Mouse (Mus musculus) forebrain, embryonic 11.5 days (tissue): ENCODE results near the gene Slc7a1. TPM values are rescaled to one million over a fixed set of nuclear protein-coding genes. Genes with fewer than 3 reads are reported as not detected.

Experiments
- ATAC-seq: fragments of 200-750 bp; cut with Nextera tagmentation; replicated peaks from 2 replicates; pipeline ENCODE4 v1.8.0; 2017; ENCODE audit warnings: moderate TSS enrichment; ENCODE audit not compliant: low FRiP score
- DNase-seq: peaks from one replicate; pipeline ENCODE4 v3.0.0-alpha.2; 2017; ENCODE audit warnings: low spot score
- H3K27ac ChIP-seq: fragments of 300-500 bp; sonication (generic); 2 replicates; pipeline ENCODE4 v1.5.1; 2014; ENCODE audit warnings: low read depth, low read length
- H3K27me3 ChIP-seq: fragments of 300-500 bp; sonication (generic); 2 replicates; pipeline ENCODE4 v1.6.1; 2014; ENCODE audit warnings: mild to moderate bottlenecking, low read length, mixed read lengths; ENCODE audit not compliant: control insufficient read depth, insufficient read depth
- H3K36me3 ChIP-seq: fragments of 300-500 bp; sonication (generic); 2 replicates; pipeline ENCODE4 v1.6.1; 2014; ENCODE audit warnings: mild to moderate bottlenecking, low read length, moderate library complexity, mixed read lengths; ENCODE audit not compliant: control insufficient read depth, insufficient read depth
- H3K4me1 ChIP-seq: fragments of 300-500 bp; sonication (generic); replicated peaks from 2 replicates; pipeline ENCODE4 v1.6.1; 2014; ENCODE audit warnings: low read length, mixed read lengths; ENCODE audit not compliant: control insufficient read depth, insufficient read depth
- H3K4me2 ChIP-seq: fragments of 300-500 bp; sonication (generic); 2 replicates; pipeline ENCODE4 v1.6.1; 2014; ENCODE audit warnings: low read depth, mild to moderate bottlenecking, low read length, moderate library complexity, mixed read lengths; ENCODE audit not compliant: severe bottlenecking
- H3K4me3 ChIP-seq: fragments of 300-500 bp; sonication (generic); 2 replicates; pipeline ENCODE4 v1.5.1; 2014; ENCODE audit warnings: low read depth, low read length
- H3K9ac ChIP-seq: fragments of 300-500 bp; sonication (generic); 2 replicates; pipeline ENCODE4 v1.6.1; 2014; ENCODE audit warnings: low read length
- H3K9me3 ChIP-seq: fragments of 300-500 bp; sonication (generic); 2 replicates; pipeline ENCODE4 v1.6.1; 2016; ENCODE audit warnings: low read length, mixed read lengths; ENCODE audit not compliant: control insufficient read depth
- WGBS: fragments of 180-500 bp; shearing (Covaris S2); extraction: QIAGEN DNeasy Blood & Tissue Kit; methylation state at CpG from one replicate; pipeline ENCODE4 v1.1.7; 2014; 5-methylcytosine and 5-hydroxymethylcytosine counted together
- polyA plus RNA-seq: library from polyadenylated mRNA; unstranded; fragments of >200 nt; fragmentation: Nextera tagmentation; extraction: Ambion mirVana; gene quantifications from 2 replicates; pipeline ENCODE4 v1.2.1, GENCODE M21; 2014

The Slc7a1 gene
- 28.1 and 32.9 TPM in 2 replicates for polyA plus RNA-seq

GRCm38 (mm10) chr5:148399660-148400443, at the start of gene Slc7a1:
TSS of gene Slc7a1 (minus strand) at chr5:148399904.
- H3K4me2 ChIP-seq, result peak within 1 kb of the TSS; percentile 97
- peak within 1 kb of the TSS; percentile 81 for H3K9ac ChIP-seq
- ATAC-seq, result peak; percentile 92
- 3% methylated on average over 52 of the region's 52 CpGs for WGBS
- H3K36me3 ChIP-seq, result no peaks in the 10 kb centered on the region; the same call in 1 of the 2 replicates
- no peaks in the 10 kb centered on the region for H3K9me3 ChIP-seq
- no peaks in the 10 kb centered on the region; the same call in 1 of the 2 replicates for H3K4me1 ChIP-seq
- peak; percentile 90 for DNase-seq
- no peaks in the 10 kb centered on the region; the same call in 1 of the 2 replicates for H3K27me3 ChIP-seq
- H3K4me3 ChIP-seq, result peak within 1 kb of the TSS; percentile 77
- no peak within 1 kb of the TSS for H3K27ac ChIP-seq

GRCm38 (mm10) chr5:148444974-148445373, 45.3 kb upstream of the Slc7a1 start:
- Histone ChIP-seq H3K27ac (no peak overlapping the region), H3K4me3 (no peak overlapping the region), H3K36me3 (no peaks in the 10 kb centered on the region), H3K9me3 (no peaks in the 10 kb centered on the region; the same call in 1 of the 2 replicates), H3K4me1 (no peaks in the 10 kb centered on the region), H3K27me3 (no peaks in the 10 kb centered on the region), H3K4me2 (no peak overlapping the region), H3K9ac (no peak overlapping the region)
- ATAC-seq (no peak), DNase-seq (peak; percentile 39)
- WGBS, result 84% methylated on average over 2 of the region's 2 CpGs

- no peak overlapping the region for H3K27ac ChIP-seq
- ATAC-seq (no peak), DNase-seq (peak; percentile 37)
- no peaks in the 10 kb centered on the region for H3K36me3 ChIP-seq
- H3K9me3 ChIP-seq, result no peaks in the 10 kb centered on the region; the same call in 1 of the 2 replicates
- no peak overlapping the region for H3K9ac ChIP-seq
- H3K4me2 ChIP-seq, result no peak overlapping the region
- no peaks in the 10 kb centered on the region for H3K4me1 ChIP-seq
- H3K27me3 ChIP-seq, result no peaks in the 10 kb centered on the region
- no peak overlapping the region for H3K4me3 ChIP-seq
- WGBS, result 77% methylated on average over 5 of the region's 5 CpGs
Measured at GRCm38 (mm10) chr5:148443734-148444133, 44.0 kb upstream of the Slc7a1 start.

DNA sequence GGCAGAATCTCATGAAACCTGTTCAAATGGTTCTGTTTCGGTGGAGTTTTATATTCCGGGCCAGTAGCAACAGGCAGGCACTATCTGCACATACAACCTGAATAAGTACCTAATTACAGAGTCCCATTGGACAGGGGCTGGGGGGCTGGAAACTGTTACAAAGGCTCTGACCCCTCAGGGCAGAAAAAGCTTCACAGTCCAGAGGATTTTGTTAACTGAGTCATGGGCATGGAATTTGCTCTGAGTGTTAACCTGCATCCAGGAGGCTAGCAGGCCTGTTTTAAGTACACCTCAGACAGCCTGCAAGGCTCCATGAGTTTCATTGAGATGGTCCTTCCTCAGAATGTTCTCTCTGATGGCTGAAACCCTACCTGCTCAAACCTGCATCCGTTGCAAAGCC, 36.0 kb upstream of the Slc7a1 start:
- no peak for ATAC-seq
- peak; percentile 27 for DNase-seq

DNA sequence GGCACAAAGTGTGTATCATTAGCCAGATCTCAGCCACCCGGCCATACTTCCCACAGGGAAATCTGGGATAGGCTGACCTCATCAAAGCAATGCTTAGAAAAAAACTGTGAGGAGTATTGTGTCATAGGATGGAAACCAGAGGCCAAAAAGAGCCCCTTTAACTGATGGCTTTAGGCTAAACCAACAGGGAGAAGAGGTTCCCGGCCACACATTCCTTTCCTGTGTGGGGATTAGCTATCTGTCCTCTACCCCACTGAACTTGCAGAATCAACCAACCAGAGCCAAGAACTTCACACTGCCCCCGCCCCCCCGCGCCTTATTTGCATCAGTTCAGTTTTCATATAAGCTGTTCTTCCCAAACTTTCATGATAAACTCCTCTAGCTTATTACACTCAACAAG, 32.4 kb upstream of the Slc7a1 start:
- H3K4me2 ChIP-seq, result no peak overlapping the region
- H3K27me3 ChIP-seq, result no peaks in the 10 kb centered on the region
- H3K4me1 ChIP-seq, result no peaks in the 10 kb centered on the region
- H3K4me3 ChIP-seq, result no peak overlapping the region
- 86% methylated on average over 5 of the region's 5 CpGs for WGBS
- H3K9ac ChIP-seq, result no peak overlapping the region
- no peak overlapping the region for H3K27ac ChIP-seq
- ATAC-seq (no peak), DNase-seq (peak; percentile 36)
- no peaks in the 10 kb centered on the region for H3K36me3 ChIP-seq
- H3K9me3 ChIP-seq, result no peaks in the 10 kb centered on the region

More for the DNA sequence above, 36.0 kb upstream of the Slc7a1 start:
- H3K36me3 ChIP-seq, result no peaks in the 10 kb centered on the region
- no peak overlapping the region for H3K4me3 ChIP-seq
- H3K27me3 ChIP-seq, result no peaks in the 10 kb centered on the region
- H3K4me2 ChIP-seq, result no peak overlapping the region
- H3K27ac ChIP-seq, result no peak overlapping the region
- no peaks in the 10 kb centered on the region for H3K9me3 ChIP-seq
- no peaks in the 10 kb centered on the region for H3K4me1 ChIP-seq
- WGBS, result 74% methylated on average over 3 of the region's 3 CpGs
- H3K9ac ChIP-seq, result no peak overlapping the region

DNA sequence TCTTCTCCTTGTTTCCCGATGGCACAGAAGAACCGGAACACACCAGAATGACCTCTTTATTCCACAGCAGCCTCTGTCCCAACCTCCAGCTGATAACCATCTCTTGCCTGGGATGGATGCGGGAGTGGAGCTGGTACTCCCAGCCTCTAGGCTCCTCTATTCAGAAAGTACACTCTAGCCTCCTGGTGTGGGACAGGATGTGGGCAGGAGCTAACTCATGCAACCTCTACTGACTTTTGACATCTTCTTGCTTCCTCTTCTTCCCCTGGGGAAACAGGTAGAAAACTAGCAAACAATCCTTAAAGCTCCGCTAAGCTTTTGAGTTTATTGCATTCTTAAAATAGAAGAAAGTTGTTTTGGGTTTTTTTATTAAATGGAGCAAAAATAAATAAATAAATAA, 29.1 kb upstream of the Slc7a1 start:
- Histone ChIP-seq H3K9ac (no peak overlapping the region), H3K4me2 (no peak overlapping the region), H3K36me3 (no peaks in the 10 kb centered on the region), H3K4me1 (no peaks in the 10 kb centered on the region), H3K4me3 (no peak overlapping the region), H3K9me3 (no peaks in the 10 kb centered on the region), H3K27me3 (no peaks in the 10 kb centered on the region), H3K27ac (no peak overlapping the region)
- 95% methylated on average over 4 of the region's 4 CpGs for WGBS
- DNase-seq (peak; percentile 19), ATAC-seq (no peak)

GRCm38 (mm10) chr5:148425136-148425535, 25.4 kb upstream of the Slc7a1 start:
- no peaks in the 10 kb centered on the region for H3K4me1 ChIP-seq
- H3K9me3 ChIP-seq, result no peaks in the 10 kb centered on the region
- DNase-seq (no peak), ATAC-seq (no peak)
- no peak overlapping the region for H3K9ac ChIP-seq
- no peaks in the 10 kb centered on the region for H3K36me3 ChIP-seq
- no peak overlapping the region for H3K4me3 ChIP-seq
- no peak overlapping the region for H3K4me2 ChIP-seq
- no peak overlapping the region for H3K27ac ChIP-seq
- 93% methylated on average over 6 of the region's 6 CpGs for WGBS
- no peaks in the 10 kb centered on the region for H3K27me3 ChIP-seq

DNA sequence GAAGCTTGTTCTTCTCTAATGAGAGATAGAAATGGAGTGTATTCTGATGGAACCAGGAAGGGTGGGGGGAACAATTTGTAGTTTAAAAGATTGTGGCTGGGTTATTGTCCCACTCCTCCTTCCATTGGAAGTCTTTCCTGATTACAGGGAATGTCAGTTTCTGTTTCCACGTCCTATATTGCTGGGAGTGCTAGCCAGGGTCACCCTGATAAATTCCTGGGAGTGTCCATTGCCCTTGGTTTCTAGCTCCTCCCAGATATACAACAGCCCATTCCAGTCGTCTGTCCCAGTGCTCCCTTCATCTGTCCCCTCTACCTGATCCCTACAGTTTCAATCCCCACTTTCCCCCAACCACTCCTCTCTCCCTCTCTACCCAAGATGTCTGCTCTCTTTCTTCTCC, 21.6 kb upstream of the Slc7a1 start:
- DNase-seq (no peak), ATAC-seq (no peak)
- Histone ChIP-seq H3K4me3 (no peak overlapping the region), H3K4me1 (no peaks in the 10 kb centered on the region), H3K9ac (no peak overlapping the region), H3K27ac (no peak overlapping the region), H3K4me2 (no peak overlapping the region), H3K27me3 (no peaks in the 10 kb centered on the region), H3K9me3 (no peaks in the 10 kb centered on the region), H3K36me3 (no peaks in the 10 kb centered on the region)
- WGBS, result 71% methylated on average over 2 of the region's 2 CpGs

GRCm38 (mm10) chr5:148419112-148419526, 19.4 kb upstream of the Slc7a1 start:
- no peak overlapping the region for H3K4me2 ChIP-seq
- H3K9me3 ChIP-seq, result no peaks in the 10 kb centered on the region
- ATAC-seq, result no peak
- H3K27me3 ChIP-seq, result no peaks in the 10 kb centered on the region
- H3K9ac ChIP-seq, result no peak overlapping the region
- 81% methylated on average over 9 of the region's 9 CpGs for WGBS
- DNase-seq, result no peak
- H3K27ac ChIP-seq, result no peak overlapping the region
- H3K4me1 ChIP-seq, result no peaks in the 10 kb centered on the region
- no peak overlapping the region for H3K4me3 ChIP-seq
- H3K36me3 ChIP-seq, result no peaks in the 10 kb centered on the region
